Mouse (Mus musculus) gastrocnemius, postnatal 10 days (tissue): ENCODE results near the gene Trip12. TPM values are rescaled to one million over a fixed set of nuclear protein-coding genes. Genes with fewer than 3 reads are reported as not detected.
A peak's percentile ranks its signal among the peaks of the same experiment; 100 is the strongest.

Source experiments
- DNase-seq: peaks from one replicate; pipeline ENCODE4 v3.0.0; 2021; ENCODE audit warnings: mixed read lengths
- total RNA-seq, 2 experiments: library from RNA; stranded (reverse); gene quantifications; 2 replicates each; pipeline ENCODE4 v1.2.3; 2021

The Trip12 gene
- total RNA-seq, 2 experiments from 2014 or later = 198 to 241 TPM

GRCm38 (mm10) chr1:84860360-84861254 lies 20.3 kb upstream of the Trip12 start:
- no peak for DNase-seq

GRCm38 (mm10) chr1:84859597-84859996 lies 19.3 kb upstream of the Trip12 start:
- no peak for DNase-seq

DNA sequence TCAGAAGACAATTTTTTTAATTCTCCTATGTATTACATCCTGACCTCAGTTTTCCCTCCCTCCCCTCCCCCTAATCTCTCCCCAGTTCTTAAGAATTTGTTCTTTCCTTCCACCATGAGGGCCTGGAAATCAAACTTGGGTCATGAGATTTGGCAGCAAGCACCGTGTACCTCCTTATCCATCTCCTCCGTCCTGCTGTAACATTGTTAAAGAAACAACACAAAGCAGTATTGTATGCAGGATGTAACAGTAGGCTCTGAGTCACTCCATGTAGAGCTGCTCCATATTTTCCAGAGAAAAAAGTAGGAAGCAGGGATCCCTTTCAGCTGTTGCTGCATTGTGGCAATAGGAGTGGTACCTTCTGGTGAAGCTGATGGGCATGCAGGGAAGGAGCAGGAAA lies 15.4 kb upstream of the Trip12 start:
- no peak for DNase-seq

DNA sequence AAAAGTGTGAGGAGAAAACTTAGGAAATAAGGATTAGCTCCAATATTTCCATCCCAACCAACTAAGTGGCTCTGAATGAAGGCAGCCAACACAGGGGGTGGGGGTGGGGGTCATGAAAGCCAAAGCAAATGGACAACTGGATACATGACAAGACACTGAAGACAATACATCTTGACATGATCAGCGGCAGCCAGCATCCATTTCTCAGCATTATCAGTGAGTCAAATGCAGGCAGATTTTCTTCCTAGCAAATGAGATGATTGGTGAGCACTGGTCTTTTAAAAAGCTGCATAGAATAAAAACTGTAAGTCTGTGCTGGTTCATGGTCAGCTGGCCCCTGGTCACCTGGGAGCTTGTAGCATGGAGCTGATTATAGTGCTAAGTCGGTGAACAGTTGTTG lies 14.7 kb upstream of the Trip12 start:
- no peak for DNase-seq

DNA sequence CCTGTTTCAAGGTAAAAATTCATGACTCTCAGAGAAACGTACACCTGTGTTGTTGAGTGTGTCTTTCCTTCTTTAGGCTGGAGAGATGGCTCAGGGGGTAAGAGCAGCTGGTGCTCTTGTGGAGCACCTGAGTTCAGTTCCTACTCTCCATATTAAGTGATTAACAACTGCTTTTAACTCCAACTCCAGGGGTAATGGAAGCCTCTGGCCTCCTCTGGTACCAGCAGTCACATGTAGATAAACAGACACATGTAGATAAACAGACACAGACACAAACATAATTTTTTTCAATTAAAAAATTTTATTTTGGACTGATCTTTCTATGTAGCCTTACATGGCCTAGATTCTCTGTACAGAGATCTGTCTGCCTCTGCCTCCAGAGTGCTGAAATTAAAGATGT lies 13.4 kb upstream of the Trip12 start:
- no peak for DNase-seq

DNA sequence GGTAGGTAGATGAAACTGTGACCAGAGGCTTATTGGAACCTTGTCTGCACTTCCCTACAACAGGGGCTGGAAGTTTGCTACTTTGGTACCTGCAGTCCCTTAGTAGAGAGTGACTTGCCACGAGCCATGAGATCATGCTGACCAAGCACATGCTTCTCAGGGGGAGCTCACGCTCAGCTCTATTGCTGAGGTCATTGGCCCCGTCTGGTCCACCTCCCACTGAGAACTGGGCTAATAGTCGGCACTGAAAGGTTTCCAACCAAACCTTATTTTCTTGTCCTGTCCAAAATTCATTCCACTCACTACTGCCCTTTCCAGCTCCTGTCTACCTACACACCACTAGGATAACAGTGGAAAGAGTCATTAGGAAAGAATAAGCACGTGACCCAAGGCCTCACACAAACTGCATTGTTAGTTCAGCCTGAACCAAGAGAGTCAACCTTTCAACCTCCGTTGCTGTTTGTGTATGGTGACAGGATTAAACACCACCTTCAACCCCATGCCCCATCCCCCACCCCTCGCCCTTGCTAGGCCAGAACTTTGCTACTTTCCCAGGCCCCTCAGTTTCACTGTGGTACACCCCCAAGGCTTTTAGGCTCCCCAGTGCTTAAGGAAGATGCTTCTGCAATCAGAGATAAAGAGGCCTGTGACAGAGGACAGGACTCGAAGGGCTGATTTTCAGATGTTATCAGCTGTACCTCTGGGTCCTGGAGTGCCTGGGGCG lies 11.4 kb upstream of the Trip12 start:
- DNase-seq = no peak

- DNase-seq = no peak
Measured at GRCm38 (mm10) chr1:84850471-84850870, 10.2 kb upstream of the Trip12 start.

GRCm38 (mm10) chr1:84849804-84850203 lies 9.5 kb upstream of the Trip12 start:
- DNase-seq = no peak

- no peak for DNase-seq
Measured at GRCm38 (mm10) chr1:84848801-84849455, 8.6 kb upstream of the Trip12 start.

- DNase-seq = no peak
Measured at GRCm38 (mm10) chr1:84848335-84848734, 8.0 kb upstream of the Trip12 start.

- DNase-seq = no peak
Measured at GRCm38 (mm10) chr1:84847698-84848097, 7.4 kb upstream of the Trip12 start.

DNA sequence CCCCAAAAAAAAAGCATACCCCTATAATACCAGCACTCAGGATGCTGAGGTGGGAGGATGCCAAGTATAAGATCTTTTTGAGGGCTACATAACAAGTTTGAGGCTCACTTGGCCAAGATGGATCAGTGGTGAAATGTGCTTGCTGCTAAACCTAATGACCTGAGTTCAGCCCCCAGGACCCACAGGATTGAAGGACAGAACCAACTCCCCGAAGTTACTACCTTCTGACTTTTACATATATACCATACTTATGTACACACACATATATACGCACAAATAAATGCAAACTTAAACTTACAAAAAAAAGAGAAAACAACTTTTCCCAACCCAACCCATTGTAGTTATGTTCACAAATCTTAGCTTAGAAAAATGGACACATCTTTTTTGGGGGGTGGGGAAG lies 3.0 kb upstream of the Trip12 start:
- DNase-seq = no peak

DNA sequence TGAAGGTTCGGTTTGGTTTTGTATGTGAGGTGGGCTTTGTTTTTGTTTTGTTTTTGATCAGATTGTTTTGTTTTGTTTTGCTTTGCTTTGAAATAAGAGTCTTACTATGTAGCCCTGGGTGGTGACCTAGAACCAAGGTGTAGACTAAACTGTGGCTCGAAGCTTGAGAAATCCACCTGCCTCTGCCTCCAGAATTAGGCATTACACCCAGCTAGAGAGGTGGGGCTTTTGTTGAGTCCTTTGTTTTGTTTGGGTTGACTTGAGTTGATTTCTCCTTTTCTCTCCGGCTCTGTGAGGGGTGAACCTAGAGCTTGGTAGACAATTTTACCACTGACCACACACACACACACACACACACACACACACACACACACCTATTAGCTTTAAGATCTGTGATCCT lies 745 bp upstream of the Trip12 start:
- no peak for DNase-seq

GRCm38 (mm10) chr1:84839309-84840017 lies 853 bp downstream of the Trip12 start, which contains the start of gene Fbxo36:
Fbxo36 (plus strand) TSS chr1:84839841.
- peak; percentile 92 for DNase-seq

DNA sequence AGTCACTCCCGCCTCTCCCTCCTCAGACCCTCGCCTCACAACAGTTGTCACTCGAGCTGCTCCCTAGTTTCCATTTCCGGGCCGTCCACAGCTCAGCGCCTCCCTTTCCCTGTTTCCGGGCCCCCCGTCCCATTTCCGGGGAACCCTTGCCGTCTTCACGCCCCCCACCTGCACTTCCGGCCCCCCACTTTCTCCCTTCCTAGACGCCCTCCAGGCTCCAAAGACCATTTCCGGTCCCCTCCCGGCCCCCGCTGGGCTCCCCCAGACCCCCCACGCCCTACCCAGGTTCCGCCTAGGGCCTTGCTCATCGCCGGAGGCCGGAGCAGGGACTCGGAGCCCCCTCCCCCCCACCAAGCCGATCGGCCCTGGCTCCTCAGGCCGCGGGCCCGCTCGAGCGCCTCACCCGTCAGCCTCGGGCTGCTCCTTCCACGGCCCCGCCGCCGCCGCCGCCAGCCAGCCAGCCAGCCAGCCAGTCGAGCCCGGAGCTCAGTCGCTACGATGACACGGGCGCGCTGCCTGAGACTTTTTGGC lies 1.6 kb downstream of the Trip12 start:
- DNase-seq = peak; percentile 68

DNA sequence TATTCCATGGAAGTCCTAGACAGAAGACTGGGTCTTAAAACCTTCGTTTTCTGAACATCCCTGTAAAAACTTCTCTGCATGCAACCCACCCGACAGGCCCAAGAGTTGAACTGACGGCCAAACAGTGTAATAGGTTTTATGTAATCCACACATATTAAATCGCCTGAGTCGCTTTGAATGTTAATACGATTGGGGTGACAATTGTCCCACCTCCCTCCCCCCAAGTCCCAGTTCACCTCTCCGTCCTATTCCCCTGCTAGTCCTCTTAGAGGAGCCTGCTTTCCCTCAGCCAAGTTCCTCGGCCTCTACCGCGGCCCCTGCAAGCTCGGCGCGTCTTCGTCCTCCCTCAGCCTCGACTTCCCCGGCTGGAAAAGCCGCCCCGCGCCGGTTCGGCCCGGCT lies 2.2 kb downstream of the Trip12 start:
- DNase-seq = no peak

DNA sequence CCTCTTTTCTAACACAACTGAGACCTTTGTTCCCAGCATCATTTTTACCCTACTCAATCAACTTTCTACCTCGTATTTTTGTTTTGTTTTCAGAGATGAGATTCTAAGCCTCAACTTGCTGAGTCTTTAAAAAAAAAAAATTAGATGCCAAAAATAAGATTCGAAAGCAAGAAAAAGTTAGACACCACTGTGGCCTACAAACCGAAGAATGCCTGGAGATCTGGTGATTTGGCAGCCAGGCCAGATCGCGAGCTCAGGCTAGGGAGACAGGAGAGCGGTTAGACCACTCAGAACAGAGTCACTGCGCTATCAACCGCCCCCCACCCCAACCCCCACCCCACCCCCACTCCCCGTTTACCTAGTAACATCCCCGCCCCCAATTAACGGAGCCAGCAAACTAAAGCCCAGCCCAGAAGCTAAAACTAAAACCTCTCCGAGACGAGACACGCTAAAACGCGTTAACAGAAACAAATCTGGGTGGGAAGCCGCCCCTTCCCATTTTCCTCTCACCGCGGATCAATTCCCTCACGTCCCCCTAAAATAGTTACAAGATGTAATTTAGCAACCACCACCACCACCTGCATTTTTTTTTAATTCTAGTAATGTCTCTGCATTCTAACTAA lies 2.7 kb downstream of the Trip12 start:
- no peak for DNase-seq

DNA sequence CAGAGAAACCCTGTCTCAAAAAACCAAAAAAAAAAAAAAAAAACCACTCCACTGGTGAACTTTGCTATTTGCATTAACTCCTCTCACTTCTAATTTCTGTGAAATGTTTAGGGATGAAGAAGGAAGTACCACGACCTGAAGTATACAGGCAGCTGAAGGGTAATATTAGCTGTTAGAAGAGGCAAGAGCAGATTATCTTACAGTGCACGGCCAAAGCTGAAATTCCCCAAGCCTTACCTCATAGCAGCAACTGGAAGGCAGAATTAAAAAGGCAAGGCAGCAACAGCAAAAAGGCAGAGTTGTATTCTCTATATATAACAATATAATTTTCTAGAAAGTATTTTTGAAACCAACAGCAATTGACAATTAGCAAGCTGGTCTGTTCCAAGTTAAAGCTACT lies 15.2 kb downstream of the Trip12 start:
- no peak for DNase-seq

DNA sequence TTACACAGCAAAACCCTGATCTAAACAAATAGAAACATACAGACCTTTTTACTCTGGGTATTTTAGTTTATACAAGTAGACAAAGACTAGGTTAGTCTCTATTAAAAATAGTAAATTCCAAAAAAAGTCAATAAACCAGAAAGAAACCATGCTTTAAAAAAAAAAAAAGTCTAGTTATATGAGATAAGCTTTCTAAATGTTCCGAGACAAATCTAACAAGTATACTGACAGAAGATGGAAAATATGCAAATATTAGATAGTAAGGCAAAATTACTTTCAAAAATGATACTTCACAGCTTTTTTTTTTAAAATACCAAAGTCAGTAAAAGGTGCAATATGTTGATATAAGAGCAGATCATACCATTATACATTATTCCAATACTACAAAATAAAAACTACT lies 22.7 kb downstream of the Trip12 start:
- DNase-seq = no peak

DNA sequence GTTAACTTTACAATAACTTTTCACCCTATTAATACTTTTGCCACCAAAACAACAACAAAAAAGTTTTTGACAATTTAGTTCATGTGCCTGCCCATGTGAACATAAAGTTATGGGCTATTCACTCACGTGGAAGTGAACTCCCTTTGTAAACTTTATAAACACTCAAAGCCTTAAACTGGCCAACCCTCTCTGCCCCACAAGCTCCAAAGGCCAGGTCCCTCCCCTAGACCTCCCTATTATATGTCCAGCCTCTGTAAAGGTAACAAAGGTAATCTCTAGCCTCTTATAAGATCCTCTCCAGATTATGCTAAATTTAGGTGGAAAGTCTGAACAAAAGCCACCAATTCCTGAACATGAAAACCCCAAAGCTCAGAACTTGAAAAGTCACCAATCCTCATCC lies 36.5 kb downstream of the Trip12 start:
- DNase-seq = no peak

DNA sequence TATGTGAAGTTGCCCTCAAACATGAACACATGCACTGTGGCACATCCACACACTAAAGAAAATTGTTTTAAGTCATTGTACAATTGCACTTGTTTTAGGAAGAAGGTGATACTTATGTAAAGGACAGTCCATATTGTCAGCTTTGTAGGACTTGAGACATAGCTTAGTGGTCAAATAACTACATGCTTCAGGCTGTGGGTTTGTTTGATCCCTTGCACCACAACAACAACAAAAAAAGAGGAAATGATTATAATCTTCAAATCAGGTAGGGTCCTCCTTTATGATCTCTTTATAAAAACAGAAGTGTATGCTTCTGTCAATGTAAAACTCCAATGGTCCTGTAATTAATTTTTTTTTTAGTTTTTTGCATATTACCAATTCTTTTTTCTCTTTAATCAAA lies 41.1 kb downstream of the Trip12 start:
- DNase-seq = no peak

DNA sequence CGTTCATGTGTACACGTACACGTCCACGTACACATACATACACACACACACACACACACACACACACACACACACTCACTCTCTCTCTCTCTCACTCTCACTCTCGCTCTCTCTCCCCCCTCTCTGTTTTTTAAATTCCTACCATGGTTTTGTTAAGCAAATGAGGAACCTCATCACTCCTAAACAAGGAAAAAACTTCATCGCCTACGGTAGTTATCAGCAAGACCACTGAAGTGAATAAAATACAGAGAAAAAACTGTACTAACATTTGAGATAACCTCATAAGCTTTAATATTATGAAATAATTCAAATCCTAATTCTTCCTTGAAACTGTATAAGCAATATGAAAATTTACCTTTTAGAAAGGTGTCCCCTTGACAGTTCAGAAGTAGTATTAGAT lies 45.0 kb downstream of the Trip12 start:
- DNase-seq = no peak
